Mouse (Mus musculus): Measurements from ENCODE around the gene L2hgdh.

DNA sequence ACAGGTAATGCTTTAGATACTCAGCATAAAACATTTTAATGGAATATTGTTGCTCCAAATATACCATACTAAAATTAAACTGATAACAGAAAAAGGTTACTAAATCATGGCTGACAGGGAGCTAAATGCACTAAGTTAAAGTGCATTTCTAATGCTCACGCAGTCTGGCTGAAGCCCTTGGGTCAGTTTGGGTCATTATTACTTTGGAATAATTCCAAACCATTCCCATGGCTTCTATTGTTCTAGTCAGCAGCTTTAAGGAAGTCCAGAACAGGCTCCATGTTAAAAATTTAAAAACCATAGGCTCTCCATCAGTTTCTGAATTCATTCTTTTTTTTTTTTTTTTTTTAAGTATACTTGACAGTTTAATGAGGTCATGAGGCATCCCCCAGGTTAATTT is 50.5 kb downstream of the L2hgdh start:
- TF ChIP-seq CTCF (IDR thresholded peaks at IDR 0.05; ENCODE audit: insufficient read depth, low read depth, low read length) (no peak), POLR2A (IDR thresholded peaks at IDR 0.05; ENCODE audit: insufficient read depth, low read depth, low read length) (no peak)
